Mouse (Mus musculus) kidney, embryonic 15.5 days (tissue): ENCODE measurements around the gene Prdm9. TPM values are rescaled to one million over a fixed set of nuclear protein-coding genes. Genes with fewer than 3 reads are reported as not detected.
A peak's percentile ranks its signal among the peaks of the same experiment; 100 is the strongest.
"Not testable (repeated sequence)": the region's sequence is repeated elsewhere in the genome, so short reads cannot be mapped to it uniquely, and the experiment has no call there.

Experiments used
- ATAC-seq: fragments of 200-750 bp; cut with Nextera tagmentation; replicated peaks from 2 replicates; pipeline ENCODE4 v1.8.0; 2017; ENCODE audit warnings: moderate TSS enrichment; ENCODE audit not compliant: low FRiP score
- H3K27ac ChIP-seq: fragments of 300-500 bp; sonication (generic); 2 replicates; pipeline ENCODE4 v1.5.1; 2015; ENCODE audit warnings: mild to moderate bottlenecking, inconsistent platforms
- H3K27me3 ChIP-seq: fragments of 300-500 bp; sonication (generic); 2 replicates; pipeline ENCODE4 v1.6.1; 2015; ENCODE audit warnings: inconsistent platforms
- H3K36me3 ChIP-seq: fragments of 300-500 bp; sonication (generic); 2 replicates; pipeline ENCODE4 v1.6.1; 2015; ENCODE audit warnings: inconsistent platforms
- H3K4me1 ChIP-seq: fragments of 300-500 bp; sonication (generic); 2 replicates; pipeline ENCODE4 v1.6.1; 2015; ENCODE audit warnings: inconsistent platforms
- H3K4me2 ChIP-seq: fragments of 300-500 bp; sonication (generic); 2 replicates; pipeline ENCODE4 v1.6.1; 2015; ENCODE audit warnings: moderate library complexity, mild to moderate bottlenecking, inconsistent platforms
- H3K4me3 ChIP-seq: fragments of 300-500 bp; sonication (generic); replicated peaks from 2 replicates; pipeline ENCODE4 v1.5.1; 2015; ENCODE audit warnings: mild to moderate bottlenecking, inconsistent platforms
- H3K9ac ChIP-seq: fragments of 300-500 bp; sonication (generic); 2 replicates; pipeline ENCODE4 v1.6.1; 2015; ENCODE audit warnings: mild to moderate bottlenecking, inconsistent platforms
- H3K9me3 ChIP-seq: fragments of 300-500 bp; sonication (generic); replicated peaks from 2 replicates; pipeline ENCODE4 v1.6.1; 2016; ENCODE audit warnings: inconsistent platforms
- WGBS: fragments of 180-500 bp; shearing (Covaris S2); methylation state at CpG from one replicate; pipeline ENCODE4 v1.1.7; 2015; ENCODE audit warnings: mixed read lengths; 5-methylcytosine and 5-hydroxymethylcytosine counted together
- polyA plus RNA-seq: library from polyadenylated mRNA; unstranded; fragments of >200 nt; fragmentation: Nextera tagmentation; extraction: Ambion mirVana; gene quantifications from 2 replicates; pipeline ENCODE4 v1.2.1, GENCODE M21; 2015

Gene Prdm9
- polyA plus RNA-seq, 1 experiment from 2014 or later, result 2.9 TPM

DNA sequence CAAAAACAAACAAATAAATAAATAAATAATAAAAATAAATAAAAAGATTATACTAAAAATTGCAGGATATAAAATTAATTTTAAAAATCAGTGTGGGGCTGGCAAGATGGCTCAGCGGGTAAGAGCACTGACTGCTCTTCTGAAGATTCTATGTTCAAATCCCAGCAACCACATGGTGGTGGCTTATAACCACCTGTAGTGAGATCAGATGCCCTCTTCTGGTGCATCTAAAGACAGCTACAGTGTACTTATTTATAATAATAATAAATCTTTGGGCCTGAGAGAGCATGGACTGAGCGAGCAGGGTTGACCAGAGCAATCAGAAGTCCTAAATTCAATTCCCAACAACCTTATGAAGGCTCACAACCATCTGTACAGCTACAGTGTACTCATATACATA lies 4.2 kb downstream of the Prdm9 start:
- WGBS, result 86% methylated on average over 2 of the region's 2 CpGs
- no peak for ATAC-seq
- no peak overlapping the region for H3K4me2 ChIP-seq

DNA sequence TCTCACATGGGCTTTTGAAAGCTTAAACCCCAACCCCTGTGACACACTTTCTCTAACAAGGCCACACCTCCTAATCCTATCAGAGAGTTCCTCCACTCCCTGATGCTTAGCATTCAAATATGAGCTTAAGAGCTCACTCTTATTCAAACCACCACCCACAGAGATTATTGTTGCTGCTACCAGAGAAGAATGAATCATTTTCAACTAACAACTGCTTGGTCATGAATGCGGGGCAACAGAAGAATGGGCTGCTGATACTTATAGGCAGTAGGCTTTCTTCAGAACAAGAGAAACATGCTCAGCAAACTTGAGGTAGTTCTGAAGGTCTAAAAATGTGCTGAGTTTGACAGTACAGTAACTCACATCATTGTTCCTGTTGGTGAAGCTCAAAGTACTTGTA lies 14.4 kb downstream of the Prdm9 start:
- Histone ChIP-seq H3K36me3 (no peaks in the 10 kb centered on the region), H3K9ac (no peak overlapping the region), H3K27ac (no peak overlapping the region), H3K27me3 (no peaks in the 10 kb centered on the region), H3K4me3 (no peak overlapping the region), H3K4me1 (no peaks in the 10 kb centered on the region), H3K9me3 (no peaks in the 10 kb centered on the region; the same call in 1 of the 2 replicates), H3K4me2 (no peak overlapping the region)
- 53% methylated on average over 1 of the region's 1 CpGs for WGBS
- no peak for ATAC-seq

More for the DNA sequence above, 4.2 kb downstream of the Prdm9 start:
- Histone ChIP-seq H3K27ac (no peak overlapping the region), H3K27me3 (no peaks in the 10 kb centered on the region), H3K36me3 (no peaks in the 10 kb centered on the region), H3K4me3 (no peak overlapping the region), H3K9ac (no peak overlapping the region), H3K9me3 (no peaks in the 10 kb centered on the region), H3K4me1 (peaks cover 6% of the 10 kb centered on the region)

DNA sequence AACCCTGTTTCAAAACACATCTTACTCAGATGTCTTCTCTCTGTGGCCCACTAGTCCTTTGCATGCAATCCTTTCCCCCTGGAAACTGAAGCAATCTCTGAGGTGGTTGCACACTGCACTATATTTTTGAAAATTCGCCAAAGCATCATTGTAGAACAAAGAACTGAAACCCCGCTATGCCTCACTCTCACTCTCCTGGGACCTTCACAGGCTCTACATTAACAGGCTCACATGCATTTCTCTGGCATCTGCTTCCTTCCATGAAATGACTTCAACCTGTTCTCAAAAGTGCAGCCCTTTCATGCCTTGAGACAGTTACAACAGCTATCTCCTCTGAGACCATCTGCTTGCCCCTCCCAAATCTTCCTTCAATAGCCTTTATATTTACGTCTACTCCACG lies 17.7 kb downstream of the Prdm9 start:
- Histone ChIP-seq H3K27me3 (no peaks in the 10 kb centered on the region), H3K36me3 (no peaks in the 10 kb centered on the region), H3K4me3 (no peak overlapping the region), H3K9ac (no peak overlapping the region), H3K27ac (no peak overlapping the region), H3K4me2 (no peak overlapping the region), H3K9me3 (no peaks in the 10 kb centered on the region; the same call in 1 of the 2 replicates), H3K4me1 (no peaks in the 10 kb centered on the region)
- no peak for ATAC-seq
- WGBS, result 73% methylated on average over 4 of the region's 4 CpGs

DNA sequence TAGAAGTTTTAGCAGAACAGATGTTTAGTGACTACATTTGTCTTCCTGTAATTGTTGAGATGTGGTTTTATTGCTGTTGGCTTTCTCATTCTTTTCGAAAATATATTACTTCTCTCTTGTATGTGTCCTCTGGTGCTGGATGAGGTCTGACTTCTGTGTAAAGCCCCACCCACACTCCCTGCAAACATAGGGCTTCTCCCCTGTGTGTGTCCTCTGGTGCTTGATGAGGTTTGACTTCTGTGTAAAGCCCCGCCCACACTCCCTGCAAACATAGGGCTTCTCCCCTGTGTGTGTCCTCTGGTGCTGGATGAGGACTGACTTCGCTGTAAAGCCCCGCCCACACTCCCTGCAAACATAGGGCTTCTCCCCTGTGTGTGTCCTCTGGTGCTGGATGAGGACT lies 20.3 kb downstream of the Prdm9 start:
- H3K4me1 ChIP-seq, H3K36me3 ChIP-seq, H3K27me3 ChIP-seq, H3K4me2 ChIP-seq, H3K4me3 ChIP-seq, H3K9ac ChIP-seq, H3K9me3 ChIP-seq, H3K27ac ChIP-seq, ATAC-seq: not testable (repeated sequence)
- 54% methylated on average over 4 of the region's 4 CpGs for WGBS

DNA sequence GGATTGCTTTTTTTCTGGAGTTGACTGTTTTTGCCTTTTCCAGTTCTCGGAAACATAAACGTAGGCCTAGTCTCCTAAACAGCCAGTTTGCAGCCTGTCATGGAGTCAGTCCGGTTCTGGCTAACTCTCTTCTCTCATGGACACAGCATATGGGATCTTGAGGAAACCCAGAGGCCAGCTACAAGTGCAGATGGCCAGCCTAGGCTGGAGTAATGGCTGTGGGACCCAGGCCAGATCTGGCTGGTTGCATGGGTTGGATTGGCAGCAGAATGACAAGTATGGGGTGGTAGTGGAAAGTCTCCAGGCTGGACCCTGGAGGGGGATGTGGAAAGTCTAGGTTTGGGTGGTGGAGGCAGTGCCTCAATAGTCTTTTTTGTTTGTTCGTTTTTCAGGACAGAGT lies 23.8 kb downstream of the Prdm9 start:
- WGBS, result 75% methylated on average over 4 of the region's 4 CpGs
- no peak overlapping the region for H3K4me2 ChIP-seq
- H3K27me3 ChIP-seq, result peaks cover 25% of the 10 kb centered on the region
- ATAC-seq, result no peak
- H3K4me1 ChIP-seq, result peaks cover 3% of the 10 kb centered on the region; the same call in 1 of the 2 replicates
- no peak overlapping the region for H3K9ac ChIP-seq
- no peak overlapping the region for H3K27ac ChIP-seq
- H3K4me3 ChIP-seq, result no peak overlapping the region
- H3K9me3 ChIP-seq, result no peaks in the 10 kb centered on the region; the same call in 1 of the 2 replicates
- H3K36me3 ChIP-seq, result no peaks in the 10 kb centered on the region

DNA sequence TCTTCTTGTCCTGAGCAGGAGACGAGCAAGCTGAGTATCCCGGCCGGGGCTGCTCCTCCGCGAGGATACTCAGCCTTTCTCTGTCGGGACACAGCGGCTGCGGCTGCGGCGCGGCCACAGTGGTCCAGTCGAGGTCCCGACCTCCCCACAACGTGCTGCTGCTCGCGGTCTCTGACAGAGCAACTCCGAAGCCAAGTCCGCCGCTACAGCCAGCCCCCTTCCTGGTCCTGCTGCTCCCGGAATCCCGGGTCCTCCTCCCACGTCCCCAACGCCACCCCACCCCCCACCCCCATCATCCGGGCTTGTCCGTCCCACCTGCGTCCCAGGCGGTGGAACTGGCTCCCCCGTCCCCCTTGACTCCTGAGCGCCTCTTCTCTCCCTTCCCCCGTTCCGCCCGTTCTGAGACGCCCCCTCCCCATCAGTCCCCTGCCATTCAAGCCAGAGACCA lies 27.7 kb downstream of the Prdm9 start:
- peak; percentile 64 for ATAC-seq
- Histone ChIP-seq H3K36me3 (no peaks in the 10 kb centered on the region), H3K9ac (no peak overlapping the region), H3K27ac (no peak overlapping the region), H3K27me3 (peaks cover 30% of the 10 kb centered on the region), H3K4me2 (peak overlapping the region; percentile 76), H3K4me3 (peak overlapping the region; percentile 51), H3K4me1 (peaks cover 3% of the 10 kb centered on the region; the same call in 1 of the 2 replicates), H3K9me3 (no peaks in the 10 kb centered on the region)
- 1% methylated on average over 33 of the region's 33 CpGs for WGBS

DNA sequence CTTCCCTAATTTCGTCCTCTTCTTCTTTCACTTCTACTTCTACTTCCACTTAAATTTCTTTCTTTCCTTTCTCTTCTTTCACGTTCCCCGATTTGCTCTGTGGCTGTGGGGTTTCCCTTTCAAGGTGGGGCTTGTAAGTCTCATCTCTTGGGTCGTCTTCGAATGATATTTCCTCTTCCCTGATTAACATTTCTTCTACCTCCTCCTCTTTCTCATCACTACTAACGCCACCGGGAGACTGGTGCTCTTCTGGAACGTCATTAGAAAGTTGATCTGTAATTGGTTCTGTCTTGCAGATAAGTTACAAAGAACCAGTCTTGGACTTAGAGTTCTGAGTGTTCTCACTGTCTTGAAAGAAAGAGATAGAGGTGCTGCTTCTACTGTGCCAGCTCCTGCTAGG lies 28.2 kb downstream of the Prdm9 start:
- ATAC-seq, result no peak
- H3K36me3 ChIP-seq, result no peaks in the 10 kb centered on the region
- H3K9me3 ChIP-seq, result no peaks in the 10 kb centered on the region
- H3K27ac ChIP-seq, result no peak overlapping the region
- H3K27me3 ChIP-seq, result peaks cover 30% of the 10 kb centered on the region
- WGBS, result 19% methylated on average over 8 of the region's 8 CpGs
- H3K4me2 ChIP-seq, result peak overlapping the region; percentile 76
- H3K9ac ChIP-seq, result no peak overlapping the region
- H3K4me1 ChIP-seq, result peaks cover 3% of the 10 kb centered on the region; the same call in 1 of the 2 replicates
- H3K4me3 ChIP-seq, result peak overlapping the region; percentile 51

DNA sequence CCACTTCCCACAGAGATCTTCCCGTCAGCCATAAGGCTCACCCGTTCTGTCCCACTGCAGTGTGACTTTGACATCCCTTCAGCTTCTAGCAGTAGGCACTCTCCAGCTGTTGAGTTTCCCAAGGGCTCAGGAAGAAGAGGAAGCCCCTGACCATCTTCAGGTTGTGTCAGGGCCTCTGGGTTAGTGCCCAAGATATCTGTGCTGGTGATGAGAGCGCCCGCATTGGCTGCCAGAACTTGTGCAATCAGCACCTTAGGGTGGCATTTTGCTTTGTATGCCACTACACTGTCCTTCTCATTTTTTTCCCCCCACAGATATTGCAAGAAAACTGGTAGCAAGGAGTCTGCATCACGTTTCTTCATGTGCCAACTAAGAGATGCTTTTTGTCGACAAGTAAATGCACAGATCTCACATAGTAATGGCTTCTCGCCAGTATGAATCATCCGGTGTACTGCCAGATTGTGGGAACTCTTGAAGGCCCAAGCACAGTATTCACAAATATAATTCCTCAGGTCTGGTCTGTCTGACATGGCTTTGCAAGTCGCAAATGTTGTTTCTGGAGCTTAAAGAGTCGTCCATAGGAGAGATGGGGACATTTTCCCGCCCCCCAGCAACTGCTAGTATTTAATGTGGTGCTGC lies 28.9 kb downstream of the Prdm9 start:
- Histone ChIP-seq H3K9ac (no peak overlapping the region), H3K27me3 (peaks cover 30% of the 10 kb centered on the region), H3K4me3 (no peak overlapping the region), H3K9me3 (no peaks in the 10 kb centered on the region), H3K27ac (no peak overlapping the region), H3K4me2 (no peak overlapping the region), H3K4me1 (peaks cover 3% of the 10 kb centered on the region; the same call in 1 of the 2 replicates), H3K36me3 (no peaks in the 10 kb centered on the region)
- WGBS, result 62% methylated on average over 11 of the region's 11 CpGs
- no peak for ATAC-seq

DNA sequence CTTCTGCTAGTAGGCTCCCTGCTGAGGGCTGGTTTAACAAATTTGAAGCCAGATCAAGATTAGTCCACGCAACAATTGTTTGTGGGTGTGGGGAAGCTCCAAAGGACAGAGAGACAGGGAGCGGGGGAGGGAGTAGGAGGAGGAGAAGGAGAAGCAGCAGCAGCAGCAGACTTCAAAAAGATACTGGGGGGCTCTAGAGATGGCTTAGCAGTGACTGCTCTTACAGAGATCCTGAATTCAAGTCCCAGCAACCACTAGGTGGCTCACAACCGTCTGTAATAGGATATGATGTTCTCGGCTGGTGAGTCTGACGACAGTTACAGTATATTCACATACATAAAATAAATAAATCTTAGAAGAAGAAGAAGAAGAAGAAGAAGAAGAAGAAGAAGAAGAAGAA lies 34.0 kb downstream of the Prdm9 start:
- Histone ChIP-seq H3K27ac (no peak overlapping the region), H3K4me2 (no peak overlapping the region), H3K9ac (no peak overlapping the region), H3K27me3 (peaks cover 3% of the 10 kb centered on the region; the same call in 1 of the 2 replicates), H3K4me3 (no peak overlapping the region), H3K9me3 (no peaks in the 10 kb centered on the region), H3K36me3 (peaks cover 3% of the 10 kb centered on the region; the same call in 1 of the 2 replicates), H3K4me1 (peaks cover 11% of the 10 kb centered on the region)
- WGBS, result 10% methylated on average over 5 of the region's 5 CpGs
- ATAC-seq, result no peak

DNA sequence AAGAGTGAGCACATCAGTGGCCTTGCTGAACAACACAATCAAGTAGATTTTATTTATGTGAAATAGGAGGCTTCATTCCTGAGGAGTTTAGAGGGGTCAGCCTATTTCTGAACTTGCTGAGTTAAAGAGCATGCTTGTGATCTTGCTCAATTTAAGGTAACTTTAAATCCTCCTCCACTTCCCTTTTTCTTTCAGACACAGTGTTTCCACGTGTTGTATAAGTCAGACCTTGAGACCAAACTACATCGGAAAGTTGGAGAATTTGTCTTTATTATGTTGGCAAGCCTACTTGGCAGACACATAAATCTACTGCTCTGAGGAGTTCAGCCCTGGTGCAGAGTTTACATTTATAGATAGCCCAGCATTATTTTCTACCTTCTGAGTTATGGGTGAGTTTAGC lies 35.3 kb downstream of the Prdm9 start:
- Histone ChIP-seq H3K9ac (no peak overlapping the region), H3K36me3 (peaks cover 16% of the 10 kb centered on the region), H3K4me1 (peaks cover 11% of the 10 kb centered on the region), H3K4me3 (no peak overlapping the region), H3K27ac (no peak overlapping the region), H3K27me3 (no peaks in the 10 kb centered on the region), H3K4me2 (no peak overlapping the region), H3K9me3 (no peaks in the 10 kb centered on the region)
- ATAC-seq, result no peak
- 73% methylated on average over 2 of the region's 2 CpGs for WGBS

DNA sequence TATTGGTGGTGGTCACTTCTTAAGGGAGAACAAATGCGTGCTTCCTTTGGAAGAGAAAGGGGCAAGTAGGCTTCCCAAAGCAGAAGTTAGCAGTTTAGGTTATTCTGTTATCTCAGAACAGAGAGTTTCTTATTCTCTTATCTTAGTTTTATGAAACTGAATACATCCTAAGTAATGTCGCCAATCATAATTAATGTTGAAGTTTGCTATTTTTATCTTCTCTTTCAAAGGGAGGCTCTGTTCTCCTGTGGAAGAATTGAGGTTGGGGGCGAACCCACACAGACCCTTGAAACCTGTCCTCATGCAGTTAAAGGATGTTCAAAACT lies 36.4 kb downstream of the Prdm9 start:
- Histone ChIP-seq H3K9ac (peak overlapping the region; percentile 75), H3K4me2 (peak overlapping the region; percentile 75), H3K36me3 (peaks cover 25% of the 10 kb centered on the region), H3K27me3 (no peaks in the 10 kb centered on the region), H3K9me3 (no peaks in the 10 kb centered on the region), H3K27ac (peak overlapping the region; percentile 91; the same call in 1 of the 2 replicates), H3K4me1 (peaks cover 11% of the 10 kb centered on the region), H3K4me3 (peak overlapping the region; percentile 77)
- 58% methylated on average over 3 of the region's 3 CpGs for WGBS
- ATAC-seq, result no peak

DNA sequence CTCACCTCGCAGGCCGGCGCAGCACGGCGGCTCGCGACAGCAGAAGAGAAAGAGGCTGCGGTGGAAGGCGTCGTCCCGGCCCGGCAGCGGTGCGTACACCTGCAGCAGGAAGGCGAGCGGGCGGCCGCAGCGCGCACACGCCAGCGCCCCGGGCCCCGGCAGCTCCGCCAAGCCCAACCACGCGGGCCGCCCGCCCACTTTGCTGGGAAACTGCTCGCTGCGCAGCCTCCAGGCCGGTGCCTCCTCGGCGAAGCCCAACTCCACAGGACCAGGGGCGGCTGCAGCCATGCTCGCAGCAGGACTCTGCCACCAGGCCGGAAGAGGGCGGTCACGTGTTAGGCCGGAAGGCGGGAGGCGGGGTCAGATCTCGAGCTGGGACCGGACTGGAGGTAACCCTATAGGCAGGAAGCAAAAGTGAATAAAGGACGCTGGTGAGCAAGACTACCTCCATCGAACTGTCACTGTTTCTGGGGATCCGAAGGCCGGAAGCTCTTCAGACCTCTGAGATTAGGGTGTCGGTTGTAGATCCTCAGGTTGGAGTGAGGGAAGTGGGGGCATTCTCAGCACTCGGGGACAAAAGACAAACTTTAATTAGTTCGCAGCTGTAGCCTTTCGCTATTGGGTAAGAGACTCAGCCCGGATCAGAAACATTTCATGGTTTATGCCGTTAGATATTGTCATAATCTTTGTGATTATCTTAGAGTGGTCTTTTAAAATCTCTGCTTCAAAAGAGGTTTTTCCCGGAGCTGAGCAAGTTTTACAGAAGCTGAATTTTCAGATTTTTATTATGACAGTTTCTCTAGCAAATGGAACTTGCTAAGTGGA lies 37.0 kb downstream of the Prdm9 start, which contains the start of gene Pdcd2:
TSS of gene Pdcd2 (minus strand) at position 316 of the 825 bp plus-strand sequence.
- Histone ChIP-seq H3K4me3 (peak within 1 kb of the TSS; percentile 77), H3K9ac (peak within 1 kb of the TSS; percentile 75), H3K4me1 (peaks cover 11% of the 10 kb centered on the region), H3K27ac (peak within 1 kb of the TSS; percentile 91), H3K9me3 (no peaks in the 10 kb centered on the region), H3K27me3 (no peaks in the 10 kb centered on the region), H3K4me2 (peak within 1 kb of the TSS; percentile 75), H3K36me3 (peaks cover 30% of the 10 kb centered on the region)
- WGBS, result under 1% methylated on average over 51 of the region's 55 CpGs
- peak; percentile 99 for ATAC-seq
